Mouse (Mus musculus) liver, adult 2 months (tissue): ENCODE measurements around the gene Popdc3. TPM values are rescaled to one million over a fixed set of nuclear protein-coding genes. Genes with fewer than 3 reads are reported as not detected.

Experiments
- DNase-seq: peaks from one replicate; pipeline ENCODE4 v3.0.0-alpha.2; 2011; ENCODE audit warnings: low read depth, low spot score; ENCODE audit errors: extremely low read depth
- H3K27ac ChIP-seq: fragments of 200-500 bp; replicated peaks from 2 replicates; pipeline ENCODE4 v1.5.1; 2012; ENCODE audit warnings: low read depth, mild to moderate bottlenecking, control low read depth, inconsistent platforms, low read length; ENCODE audit not compliant: insufficient read depth
- H3K27me3 ChIP-seq: fragments of 200-500 bp; 2 replicates; pipeline ENCODE4 v1.6.1; 2012; ENCODE audit warnings: mild to moderate bottlenecking, moderate library complexity, low read length, inconsistent platforms; ENCODE audit not compliant: control insufficient read depth, insufficient read depth
- H3K36me3 ChIP-seq: fragments of 200-500 bp; 2 replicates; pipeline ENCODE4 v1.6.1; 2012; ENCODE audit warnings: low read length, inconsistent platforms; ENCODE audit not compliant: control insufficient read depth, insufficient read depth
- H3K4me1 ChIP-seq: fragments of 200-500 bp; 2 replicates; pipeline ENCODE4 v1.6.1; 2011; ENCODE audit warnings: low read length; ENCODE audit not compliant: control insufficient read depth, insufficient read depth
- H3K4me3 ChIP-seq: fragments of 200-500 bp; 2 replicates; pipeline ENCODE4 v1.5.1; 2011; ENCODE audit warnings: low read depth, mild to moderate bottlenecking, control low read depth, low read length, moderate library complexity; ENCODE audit not compliant: insufficient read depth
- H3K79me2 ChIP-seq: fragments of 200-500 bp; 2 replicates; pipeline ENCODE4 v1.6.1; 2012; ENCODE audit warnings: inconsistent platforms, mild to moderate bottlenecking, low read length, moderate library complexity; ENCODE audit not compliant: control insufficient read depth, insufficient read depth
- H3K9ac ChIP-seq: fragments of 200-500 bp; 2 replicates; pipeline ENCODE4 v1.6.1; 2012; ENCODE audit warnings: low read depth, mild to moderate bottlenecking, control low read depth, inconsistent platforms, low read length
- CTCF ChIP-seq: fragments of 200-500 bp; IDR thresholded peaks from 2 replicates; pipeline ENCODE4 v1.5.1; 2011; ENCODE audit warnings: low read depth, low read length, control low read depth
- POLR2A ChIP-seq: fragments of 200-500 bp; IDR thresholded peaks from 2 replicates; pipeline ENCODE4 v1.6.1; 2011; ENCODE audit warnings: low read length, control low read depth; ENCODE audit not compliant: insufficient read depth; ENCODE audit errors: extremely low read depth
- WGBS: fragments of 180-500 bp; shearing (Covaris S2); methylation state at CpG from one replicate; pipeline ENCODE4 v1.1.7; 2018; 5-methylcytosine and 5-hydroxymethylcytosine counted together
- polyA plus RNA-seq: library from polyadenylated mRNA; depleted of rRNA; stranded (reverse); fragments of >200 nt; gene quantifications from 2 replicates; pipeline ENCODE4 v1.2.3, GENCODE M21; 2012
- total RNA-seq: library from RNA; depleted of rRNA; stranded (reverse); fragments of >200 nt; gene quantifications from 2 replicates; pipeline ENCODE4 v1.2.3, GENCODE M21; 2014

Popdc3 gene
- total and polyA plus RNA-seq, 2 experiments = not detected

GRCm38 (mm10) chr10:45140474-45141212, 37.3 kb upstream of the Popdc3 start:
- Histone ChIP-seq H3K9ac (no peak overlapping the region), H3K27ac (no peak overlapping the region), H3K27me3 (no peaks in the 10 kb centered on the region), H3K4me3 (no peak overlapping the region), H3K36me3 (no peaks in the 10 kb centered on the region), H3K79me2 (no peaks in the 10 kb centered on the region; the same call in 1 of the 2 replicates), H3K4me1 (no peaks in the 10 kb centered on the region)
- no peak for DNase-seq
- WGBS = 95% methylated on average over 7 of the region's 7 CpGs
- TF ChIP-seq CTCF (no peak), POLR2A (no peak)

GRCm38 (mm10) chr10:45142359-45142758, 35.5 kb upstream of the Popdc3 start:
- no peaks in the 10 kb centered on the region; the same call in 1 of the 2 replicates for H3K36me3 ChIP-seq
- H3K4me1 ChIP-seq = no peaks in the 10 kb centered on the region
- TF ChIP-seq CTCF = no peak
- no peak for TF ChIP-seq POLR2A
- no peak overlapping the region for H3K4me3 ChIP-seq
- DNase-seq = no peak
- no peaks in the 10 kb centered on the region; the same call in 1 of the 2 replicates for H3K79me2 ChIP-seq
- 90% methylated on average over 5 of the region's 5 CpGs for WGBS
- H3K27ac ChIP-seq = no peak overlapping the region
- H3K9ac ChIP-seq = no peak overlapping the region
- H3K27me3 ChIP-seq = no peaks in the 10 kb centered on the region

- H3K79me2 ChIP-seq = no peaks in the 10 kb centered on the region
- no peaks in the 10 kb centered on the region for H3K4me1 ChIP-seq
- peaks cover 6% of the 10 kb centered on the region for H3K36me3 ChIP-seq
- no peak overlapping the region for H3K4me3 ChIP-seq
- H3K27me3 ChIP-seq = no peaks in the 10 kb centered on the region; the same call in 1 of the 2 replicates
- TF ChIP-seq CTCF (no peak), POLR2A (no peak)
- WGBS = 94% methylated on average over 6 of the region's 6 CpGs
- DNase-seq = no peak
- no peak overlapping the region for H3K27ac ChIP-seq
- H3K9ac ChIP-seq = no peak overlapping the region
These were observed 33.7 kb upstream of the Popdc3 start for GRCm38 (mm10) chr10:45144038-45144817.

GRCm38 (mm10) chr10:45146821-45147220, 31.1 kb upstream of the Popdc3 start:
- TF ChIP-seq POLR2A (no peak), CTCF (no peak)
- Histone ChIP-seq H3K4me3 (no peak overlapping the region), H3K27ac (no peak overlapping the region), H3K36me3 (peaks cover 19% of the 10 kb centered on the region), H3K9ac (no peak overlapping the region), H3K79me2 (no peaks in the 10 kb centered on the region), H3K4me1 (no peaks in the 10 kb centered on the region), H3K27me3 (no peaks in the 10 kb centered on the region; the same call in 1 of the 2 replicates)
- no peak for DNase-seq
- 75% methylated on average over 6 of the region's 6 CpGs for WGBS

GRCm38 (mm10) chr10:45151137-45151536, 26.8 kb upstream of the Popdc3 start:
- Histone ChIP-seq H3K27ac (no peak overlapping the region), H3K27me3 (no peaks in the 10 kb centered on the region; the same call in 1 of the 2 replicates), H3K79me2 (no peaks in the 10 kb centered on the region), H3K36me3 (peaks cover 47% of the 10 kb centered on the region), H3K4me1 (no peaks in the 10 kb centered on the region), H3K4me3 (no peak overlapping the region), H3K9ac (no peak overlapping the region)
- no peak for TF ChIP-seq POLR2A
- no peak for TF ChIP-seq CTCF
- DNase-seq = no peak
- 83% methylated on average over 5 of the region's 5 CpGs for WGBS
